Mouse (Mus musculus): ENCODE results near the gene Uba52. TPM values are rescaled to one million over a fixed set of nuclear protein-coding genes. Genes with fewer than 3 reads are reported as not detected.

The Uba52 gene
- polyA plus RNA-seq, 1 experiment = 901 TPM

GRCm38 (mm10) chr8:70505698-70506327, 4.8 kb downstream of the Uba52 start:
- DNase-seq (ENCODE audit: extremely low spot score in 1 of 2, low spot score in 1 of 2) = no peak

GRCm38 (mm10) chr8:70504851-70505250, 5.8 kb downstream of the Uba52 start:
- peak in 1 of 2 experiments; percentile 95 for DNase-seq (ENCODE audit: extremely low spot score in 1 of 2, low spot score in 1 of 2)

- peak in 1 of 2 experiments; percentile 54 for DNase-seq (ENCODE audit: extremely low spot score in 1 of 2, low spot score in 1 of 2)
Observed at GRCm38 (mm10) chr8:70504291-70504716, 6.3 kb downstream of the Uba52 start.

GRCm38 (mm10) chr8:70503062-70503750, 7.4 kb downstream of the Uba52 start:
- DNase-seq (ENCODE audit: extremely low spot score in 1 of 2, low spot score in 1 of 2) = peak in 1 of 2 experiments; percentile 63

GRCm38 (mm10) chr8:70502540-70502939, 8.1 kb downstream of the Uba52 start:
- DNase-seq (ENCODE audit: extremely low spot score in 1 of 2, low spot score in 1 of 2) = no peak

- DNase-seq (ENCODE audit: extremely low spot score in 1 of 2, low spot score in 1 of 2) = no peak
Observed at GRCm38 (mm10) chr8:70501820-70502529, 8.6 kb downstream of the Uba52 start.

- no peak for DNase-seq (ENCODE audit: extremely low spot score in 1 of 2, low spot score in 1 of 2)
Observed at GRCm38 (mm10) chr8:70500386-70501301, 10.0 kb downstream of the Uba52 start.

GRCm38 (mm10) chr8:70495771-70496062, 14.9 kb downstream of the Uba52 start:
- DNase-seq (ENCODE audit: extremely low spot score in 1 of 2, low spot score in 1 of 2) = no peak

GRCm38 (mm10) chr8:70495001-70495770, 15.4 kb downstream of the Uba52 start:
- no peak for DNase-seq (ENCODE audit: extremely low spot score in 1 of 2, low spot score in 1 of 2)

- no peak for DNase-seq (ENCODE audit: extremely low spot score in 1 of 2, low spot score in 1 of 2)
Observed at GRCm38 (mm10) chr8:70494416-70494945, 16.1 kb downstream of the Uba52 start.

- DNase-seq (ENCODE audit: extremely low spot score in 1 of 2, low spot score in 1 of 2) = no peak
Observed at GRCm38 (mm10) chr8:70493692-70494415, 16.7 kb downstream of the Uba52 start.

- no peak for DNase-seq (ENCODE audit: extremely low spot score in 1 of 2, low spot score in 1 of 2)
Observed at GRCm38 (mm10) chr8:70492664-70493640, 17.6 kb downstream of the Uba52 start, which contains the start of gene Crlf1. Gene Crlf1 (plus strand): TSS chr8:70493158.

GRCm38 (mm10) chr8:70490880-70491495, 19.6 kb downstream of the Uba52 start:
- no peak for DNase-seq (ENCODE audit: extremely low spot score in 1 of 2, low spot score in 1 of 2)

GRCm38 (mm10) chr8:70490061-70490879, 20.3 kb downstream of the Uba52 start:
- no peak for DNase-seq (ENCODE audit: extremely low spot score in 1 of 2, low spot score in 1 of 2)

GRCm38 (mm10) chr8:70489576-70489975, 21.0 kb downstream of the Uba52 start:
- DNase-seq (ENCODE audit: extremely low spot score in 1 of 2, low spot score in 1 of 2) = no peak

- DNase-seq (ENCODE audit: extremely low spot score in 1 of 2, low spot score in 1 of 2) = no peak
Observed at GRCm38 (mm10) chr8:70488931-70489470, 21.6 kb downstream of the Uba52 start.
